Mouse (Mus musculus) lung, postnatal 4 days (tissue): ENCODE measurements around the gene Bphl.
"Not testable (repeated sequence)": the region's sequence is repeated elsewhere in the genome, so short reads cannot be mapped to it uniquely, and the experiment has no call there.

Experiments used
- DNase-seq, 2 experiments: peaks; one replicate each; pipeline ENCODE4 v3.0.0; 2021

Gene Bphl

GRCm38 (mm10) chr13:34053673-34054282 is 16.4 kb downstream of the Bphl start:
- no peak for DNase-seq

- DNase-seq: no peak
Observed at GRCm38 (mm10) chr13:34054391-34054790, 17.0 kb downstream of the Bphl start.

- DNase-seq: no peak
Observed at GRCm38 (mm10) chr13:34054983-34055382, 17.6 kb downstream of the Bphl start.

DNA sequence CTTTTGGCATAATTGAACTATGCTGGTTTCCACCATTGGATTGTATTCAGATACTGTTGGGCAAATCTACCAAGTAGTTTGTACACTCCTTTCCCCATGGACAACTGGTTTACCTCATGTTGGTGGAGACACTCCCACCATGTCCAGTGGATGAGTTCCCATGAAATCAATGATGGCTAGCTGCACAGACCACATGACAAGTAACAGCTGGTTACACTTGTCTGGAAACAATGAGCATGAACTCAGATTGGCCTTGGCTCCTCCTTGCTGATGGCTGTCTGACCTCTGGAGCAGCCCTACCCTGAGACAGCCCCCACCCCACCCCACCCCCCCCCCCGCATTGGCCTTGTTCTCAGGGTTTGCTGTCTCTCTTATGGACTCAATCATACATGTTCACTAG is 19.9 kb downstream of the Bphl start:
- DNase-seq: no peak

DNA sequence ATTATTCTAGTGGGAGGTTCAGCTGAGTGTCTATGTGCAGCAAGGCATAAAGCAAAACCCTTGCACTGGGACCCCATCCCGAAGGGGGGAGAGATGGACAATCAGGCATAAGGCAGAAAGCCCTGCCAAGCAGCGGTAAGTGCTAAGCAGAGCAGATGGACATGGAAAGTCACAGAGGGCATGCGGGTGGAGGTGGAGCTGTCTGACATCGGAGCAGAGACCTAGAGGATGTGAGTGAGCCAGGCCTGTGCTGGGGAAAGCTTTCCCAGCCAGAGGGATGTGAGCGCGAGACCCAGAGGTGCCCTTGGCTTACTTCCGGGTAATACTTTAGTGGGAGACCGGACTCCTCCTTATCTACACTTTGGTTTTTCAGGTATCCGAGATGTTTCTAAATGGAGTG is 22.7 kb downstream of the Bphl start:
- no peak for DNase-seq

DNA sequence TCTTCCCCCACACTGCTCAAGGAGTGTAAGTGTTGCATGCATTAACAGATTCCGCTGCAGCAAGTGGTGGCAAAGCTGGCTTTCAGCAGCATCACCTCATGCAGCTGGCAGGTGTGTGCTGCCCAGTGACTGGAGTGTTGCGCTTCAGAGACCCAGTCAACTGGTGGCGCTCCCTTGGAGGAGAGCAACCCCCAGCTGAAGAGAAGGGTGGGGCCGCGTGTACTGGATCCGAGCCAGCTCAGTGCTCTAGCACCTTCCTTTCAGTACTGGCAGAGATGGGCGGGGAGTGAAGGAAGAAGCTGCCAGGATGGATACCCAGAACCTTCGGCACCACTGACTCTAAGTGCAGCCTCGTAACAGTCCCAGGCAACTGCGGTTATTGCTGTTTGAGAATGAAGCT is 25.1 kb downstream of the Bphl start:
- peak; percentile 38 to 59 for DNase-seq

DNA sequence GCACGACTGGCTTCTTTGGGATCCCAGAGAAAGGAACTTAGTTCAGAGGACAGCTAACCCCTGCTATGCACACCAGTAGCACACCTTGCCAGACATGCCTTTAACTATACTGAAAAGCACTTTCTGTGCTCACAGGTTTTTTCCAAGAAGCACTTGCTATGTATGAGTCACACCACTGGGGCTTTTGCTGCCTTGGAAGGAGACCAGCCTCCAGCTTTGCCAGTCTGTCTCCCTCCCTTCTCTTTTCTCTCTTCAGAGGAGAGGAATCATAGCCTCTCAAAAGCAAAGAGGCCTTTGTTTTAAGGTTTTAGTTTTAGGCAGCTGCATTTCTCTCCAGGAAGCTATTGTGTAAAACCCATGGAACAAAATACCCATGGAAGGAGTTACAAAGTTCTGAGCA is 29.0 kb downstream of the Bphl start:
- DNase-seq: no peak

GRCm38 (mm10) chr13:34070296-34070695 is 32.9 kb downstream of the Bphl start:
- DNase-seq: no peak

- DNase-seq: no peak
Observed at GRCm38 (mm10) chr13:34071836-34072235, 34.4 kb downstream of the Bphl start.

- no peak for DNase-seq
Observed at GRCm38 (mm10) chr13:34072847-34073246, 35.5 kb downstream of the Bphl start.

DNA sequence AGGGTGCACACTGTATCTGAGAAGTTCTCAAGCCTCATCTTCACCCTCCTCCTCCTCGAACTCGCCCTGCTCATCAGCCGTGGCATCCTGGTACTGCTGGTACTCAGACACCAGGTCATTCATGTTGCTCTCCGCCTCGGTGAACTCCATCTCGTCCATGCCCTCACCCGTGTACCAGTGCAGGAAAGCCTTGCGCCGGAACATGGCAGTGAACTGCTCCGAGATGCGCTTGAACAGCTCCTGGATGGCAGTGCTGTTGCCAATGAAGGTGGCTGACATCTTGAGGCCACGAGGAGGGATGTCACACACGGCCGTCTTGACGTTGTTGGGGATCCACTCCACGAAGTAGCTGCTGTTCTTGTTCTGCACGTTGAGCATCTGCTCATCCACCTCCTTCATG is 37.0 kb downstream of the Bphl start:
- DNase-seq: not testable (repeated sequence)

DNA sequence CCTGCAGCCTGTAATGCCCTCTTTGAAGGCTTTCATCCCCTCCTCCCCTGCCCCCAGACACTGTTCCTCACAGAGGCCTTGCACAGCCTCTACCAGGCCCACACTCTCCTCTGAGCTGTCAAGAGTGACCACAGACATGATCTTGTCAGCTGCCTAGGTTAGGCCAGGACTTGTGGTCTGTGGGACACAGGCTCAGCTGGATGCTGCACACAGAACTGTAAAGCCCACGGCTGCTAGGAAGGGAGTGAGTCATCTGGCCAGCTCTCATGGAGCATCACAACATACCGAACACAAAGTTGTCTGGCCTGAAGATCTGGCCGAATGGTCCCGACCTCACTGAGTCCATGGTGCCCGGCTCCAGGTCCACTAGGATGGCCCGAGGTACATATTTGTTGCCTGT is 38.5 kb downstream of the Bphl start:
- DNase-seq: not testable (repeated sequence)

DNA sequence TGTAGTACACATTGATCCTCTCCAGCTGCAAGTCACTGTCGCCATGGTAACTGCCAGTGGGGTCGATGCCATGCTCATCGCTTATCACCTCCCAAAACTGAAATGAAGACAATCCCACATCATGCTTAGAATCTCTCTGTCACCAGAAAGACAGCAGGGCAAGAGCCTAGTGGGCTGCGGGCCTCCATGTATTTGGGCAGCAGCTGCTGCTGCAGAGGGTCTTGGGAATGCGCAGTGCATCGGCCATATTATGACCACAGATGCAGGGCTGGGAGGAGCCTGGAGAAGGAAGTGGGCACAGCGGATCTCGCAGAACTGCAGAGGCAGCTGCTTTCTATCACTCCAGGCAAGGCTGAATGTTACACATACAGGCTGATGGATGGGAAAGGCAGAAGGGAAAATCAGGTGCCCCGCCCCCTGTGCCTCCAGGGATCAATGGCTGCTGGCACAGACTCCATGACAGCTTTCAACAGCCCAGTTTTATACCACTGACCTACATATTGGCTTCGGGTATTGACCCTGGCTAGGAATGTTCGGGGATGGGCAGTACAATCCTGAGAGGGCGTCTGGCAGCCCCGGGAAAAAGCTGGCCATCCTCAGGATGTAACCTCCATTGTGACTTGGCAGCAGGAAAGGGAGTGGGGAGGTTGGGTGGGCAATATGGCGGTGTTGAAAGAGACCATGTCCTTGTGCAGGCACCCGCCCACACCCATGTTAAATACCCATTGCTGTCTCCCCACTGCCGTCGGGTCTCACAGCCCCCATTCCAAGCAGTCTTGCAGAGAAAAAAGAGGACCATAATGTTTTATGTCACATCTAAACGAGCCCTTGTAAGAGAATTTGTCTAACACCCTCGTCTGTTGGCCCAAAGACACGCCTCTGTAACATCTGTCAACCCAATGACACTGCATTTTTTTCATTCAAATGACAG is 39.4 kb downstream of the Bphl start:
- DNase-seq: peak; percentile 49 to 57

GRCm38 (mm10) chr13:34077492-34078271 is 40.3 kb downstream of the Bphl start, which contains the start of gene Tubb2a:
Gene Tubb2a, minus strand, starts transcription at chr13:34078007.
- peak; percentile 95 to 97 for DNase-seq

DNA sequence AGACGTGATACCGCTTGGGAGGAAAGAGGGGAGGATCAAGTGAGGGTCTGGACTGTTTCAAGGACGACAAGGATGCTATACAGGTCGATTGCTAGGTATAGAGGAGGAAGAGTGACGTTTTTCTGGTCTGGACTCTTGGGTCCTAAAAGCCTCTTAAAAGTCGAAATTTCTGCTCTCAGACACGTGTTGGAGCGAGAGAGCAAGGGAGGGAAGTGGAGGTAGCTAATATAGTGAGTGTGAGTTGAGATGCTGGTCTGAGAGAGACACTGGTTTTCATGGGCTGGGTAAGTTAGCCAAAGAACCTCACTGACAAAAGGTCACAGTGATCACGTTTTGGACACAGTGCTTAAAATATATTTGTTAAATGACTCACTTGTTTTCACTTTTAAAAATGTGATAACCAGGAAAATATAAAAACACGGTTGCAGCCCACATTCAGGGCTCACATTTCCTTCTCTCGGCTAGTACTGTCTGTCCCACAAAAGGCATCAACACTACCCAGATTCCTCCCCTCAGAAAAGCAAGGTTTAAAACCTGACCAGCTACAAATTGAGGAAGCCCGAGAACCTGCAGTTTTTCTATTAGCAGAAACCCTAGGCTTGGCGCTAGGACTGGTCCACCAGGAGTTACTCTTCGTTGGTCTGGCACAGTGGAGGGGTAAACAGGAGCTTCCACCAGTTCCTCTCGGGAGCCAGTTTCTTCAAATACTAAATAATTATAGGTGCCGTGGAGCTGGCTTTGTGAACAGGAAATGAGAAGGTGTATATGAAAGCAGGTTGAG is 41.3 kb downstream of the Bphl start:
- no peak for DNase-seq

- DNase-seq: no peak
Observed at GRCm38 (mm10) chr13:34079801-34080200, 42.4 kb downstream of the Bphl start.

- DNase-seq: no peak
Observed at GRCm38 (mm10) chr13:34081926-34082325, 44.5 kb downstream of the Bphl start.

DNA sequence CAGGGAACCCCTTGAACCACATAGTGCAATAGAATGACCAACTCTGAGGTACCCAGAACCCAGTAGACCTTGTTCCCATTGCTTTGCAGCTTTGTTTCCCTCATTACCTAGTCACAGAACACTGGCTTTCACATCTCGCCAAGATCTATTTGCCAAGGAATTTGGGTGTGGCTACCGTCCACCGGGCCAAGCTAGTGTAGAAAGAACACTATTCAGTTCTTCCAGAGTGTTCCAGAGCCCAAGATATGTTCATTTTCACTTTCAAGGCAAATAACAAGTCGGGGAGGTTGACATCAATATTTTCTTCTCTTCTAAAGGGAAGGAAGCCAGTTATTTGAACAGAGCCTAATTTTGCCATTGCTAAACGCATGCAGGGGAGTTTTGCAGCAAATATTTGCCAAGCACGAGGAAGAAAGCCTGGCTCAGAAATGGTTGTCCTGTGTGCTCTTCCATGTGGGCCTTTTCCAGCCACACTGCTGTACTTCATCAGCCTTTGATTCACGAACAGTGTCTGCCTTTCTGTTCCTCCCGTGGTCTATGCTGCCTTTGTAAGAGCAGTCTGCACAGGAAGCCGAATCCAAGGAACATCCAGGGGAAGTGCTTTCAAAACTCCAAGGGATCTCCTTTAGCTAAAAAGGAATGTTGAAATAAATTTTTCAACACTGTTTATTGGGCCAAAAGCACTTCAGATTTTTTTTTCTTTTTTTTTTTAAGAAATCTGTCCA is 46.8 kb downstream of the Bphl start:
- DNase-seq: peak in 1 of 2 experiments; percentile 28

GRCm38 (mm10) chr13:34087052-34087812 is 49.8 kb downstream of the Bphl start:
- no peak for DNase-seq

- not testable (repeated sequence) for DNase-seq
Observed at GRCm38 (mm10) chr13:34088201-34088649, 50.8 kb downstream of the Bphl start.

GRCm38 (mm10) chr13:34088871-34089288 is 51.5 kb downstream of the Bphl start:
- DNase-seq: no peak
